Mouse (Mus musculus) bone marrow, adult 2 months (tissue): ENCODE measurements around the gene Plekhg1.

Source experiments
- CTCF ChIP-seq: fragments of 200-500 bp; IDR thresholded peaks from 2 replicates; pipeline ENCODE4 v1.5.1; 2011; ENCODE audit warnings: low read length, control low read depth; ENCODE audit not compliant: control insufficient read depth, insufficient read depth
- POLR2A ChIP-seq: fragments of 200-500 bp; IDR thresholded peaks from 2 replicates; pipeline ENCODE4 v1.6.1; 2011; ENCODE audit warnings: low read depth, mild to moderate bottlenecking, control low read depth, low read length, borderline replicate concordance; ENCODE audit not compliant: control insufficient read depth

DNA sequence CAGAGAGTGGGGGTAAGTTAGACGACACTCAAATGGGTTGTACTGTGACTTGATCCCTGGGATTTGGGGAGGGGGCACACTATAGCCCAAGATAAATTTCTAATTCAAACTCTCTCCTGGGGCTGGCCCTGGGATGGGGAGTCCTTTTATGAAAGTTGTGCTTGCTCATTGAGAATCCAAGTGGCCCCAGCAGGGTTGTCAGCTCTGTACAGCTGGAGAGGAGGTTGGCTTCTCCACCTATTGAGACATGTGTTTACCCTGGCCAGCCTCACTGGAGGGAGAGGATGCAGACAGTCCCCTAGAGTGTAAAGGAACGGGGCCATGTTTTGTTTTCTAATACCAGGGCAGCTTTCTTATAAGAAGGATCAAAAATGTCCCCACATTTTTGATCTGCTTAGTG is 106.9 kb downstream of the Plekhg1 start:
- TF ChIP-seq CTCF, result no peak
- TF ChIP-seq POLR2A, result no peak
